Mouse (Mus musculus): ENCODE measurements at regions not wholly inside any gene's neighbourhood (a gene's known extent, or its start where the extent isn't known, plus 50 kb on each side); places are given as distances from the start of the nearest gene placed in this dataset.

- TF ChIP-seq GATA1 (IDR thresholded peaks at IDR 0.05; ENCODE audit: borderline replicate concordance, low read length) (no peak), CTCF (IDR thresholded peaks at IDR 0.05; ENCODE audit: low read depth, low read length) (no peak), POLR2AphosphoS5 (IDR thresholded peaks at IDR 0.05; ENCODE audit: insufficient replicate concordance, low read depth, low read length) (no peak), GATA2 (IDR thresholded peaks at IDR 0.05; ENCODE audit: borderline replicate concordance, low read depth, low read length) (no peak), TAL1 (conservative IDR thresholded peaks at IDR 0.05; ENCODE audit: low read depth, low read length) (no peak)
- Histone ChIP-seq H3K9me3 (replicated peaks) (no peaks in the 10 kb centered on the region), H3K4me1 (ENCODE audit: insufficient read depth, low read depth, low read length) (no peaks in the 10 kb centered on the region), H3K4me3 (ENCODE audit: low read depth, low read length) (no peak overlapping the region), H3K36me3 (replicated peaks) (no peaks in the 10 kb centered on the region), H3K27me3 (ENCODE audit: insufficient read depth, low read length) (0 out of 2 replicates have a peak, but pooled peaks cover 3% of the 10 kb centered on the region)
- no peak for DNase-seq (ENCODE audit: low spot score)
- ATAC-seq (ENCODE audit: extremely low read depth, insufficient number of reproducible peaks, low FRiP score, poor library complexity, severe bottlenecking), result no peak
These were observed 65.4 kb upstream of the Tes start for GRCm38 (mm10) chr6:16999451-17000139.

- 0 out of 2 replicates have a peak, but pooled peaks cover 3% of the 10 kb centered on the region for H3K27me3 ChIP-seq (ENCODE audit: insufficient read depth, low read length)
- DNase-seq (ENCODE audit: low spot score) (no peak), ATAC-seq (ENCODE audit: extremely low read depth, insufficient number of reproducible peaks, low FRiP score, poor library complexity, severe bottlenecking) (no peak)
- no peaks in the 10 kb centered on the region for H3K4me1 ChIP-seq (ENCODE audit: insufficient read depth, low read depth, low read length)
- no peak overlapping the region for H3K4me3 ChIP-seq (ENCODE audit: low read depth, low read length)
- no peaks in the 10 kb centered on the region for H3K9me3 ChIP-seq (replicated peaks)
- no peak for TF ChIP-seq POLR2AphosphoS5 (IDR thresholded peaks at IDR 0.05; ENCODE audit: insufficient replicate concordance, low read depth, low read length)
- TF ChIP-seq GATA2 (IDR thresholded peaks at IDR 0.05; ENCODE audit: borderline replicate concordance, low read depth, low read length), result no peak
- TF ChIP-seq CTCF (IDR thresholded peaks at IDR 0.05; ENCODE audit: low read depth, low read length), result no peak
- TF ChIP-seq TAL1 (conservative IDR thresholded peaks at IDR 0.05; ENCODE audit: low read depth, low read length), result no peak
- no peak for TF ChIP-seq GATA1 (IDR thresholded peaks at IDR 0.05; ENCODE audit: borderline replicate concordance, low read length)
- no peaks in the 10 kb centered on the region for H3K36me3 ChIP-seq (replicated peaks)
These were observed 69.4 kb upstream of the Tes start for GRCm38 (mm10) chr6:16995495-16995936.

DNA sequence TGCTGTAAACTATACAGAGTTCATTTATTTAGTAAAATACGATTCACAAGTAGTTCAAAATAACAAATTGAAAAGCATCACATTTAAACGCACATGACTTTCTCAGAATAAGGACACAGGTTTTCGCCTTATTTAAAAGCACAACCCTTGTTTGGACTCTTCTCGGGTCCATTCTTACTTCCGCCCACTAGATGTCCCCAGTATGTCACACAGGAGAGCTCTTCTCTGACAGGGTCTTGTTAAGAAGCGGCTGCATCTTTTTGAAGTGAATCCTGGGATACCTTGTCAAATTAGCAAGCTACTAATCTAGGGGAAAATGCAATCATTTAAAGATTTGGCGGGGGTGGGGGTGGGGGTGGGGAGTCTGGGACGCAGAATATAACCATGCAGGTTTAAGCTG, 70.2 kb upstream of the Tes start:
- no peaks in the 10 kb centered on the region for H3K9me3 ChIP-seq (replicated peaks)
- H3K4me1 ChIP-seq (ENCODE audit: insufficient read depth, low read depth, low read length), result no peaks in the 10 kb centered on the region
- no peak overlapping the region for H3K4me3 ChIP-seq (ENCODE audit: low read depth, low read length)
- DNase-seq (ENCODE audit: low spot score) (no peak), ATAC-seq (ENCODE audit: extremely low read depth, insufficient number of reproducible peaks, low FRiP score, poor library complexity, severe bottlenecking) (no peak)
- TF ChIP-seq TAL1 (conservative IDR thresholded peaks at IDR 0.05; ENCODE audit: low read depth, low read length) (no peak), GATA1 (IDR thresholded peaks at IDR 0.05; ENCODE audit: borderline replicate concordance, low read length) (no peak), POLR2AphosphoS5 (IDR thresholded peaks at IDR 0.05; ENCODE audit: insufficient replicate concordance, low read depth, low read length) (no peak), CTCF (IDR thresholded peaks at IDR 0.05; ENCODE audit: low read depth, low read length) (no peak), GATA2 (IDR thresholded peaks at IDR 0.05; ENCODE audit: borderline replicate concordance, low read depth, low read length) (no peak)
- H3K27me3 ChIP-seq (ENCODE audit: insufficient read depth, low read length), result 0 out of 2 replicates have a peak, but pooled peaks cover 3% of the 10 kb centered on the region
- H3K36me3 ChIP-seq (replicated peaks), result no peaks in the 10 kb centered on the region

DNA sequence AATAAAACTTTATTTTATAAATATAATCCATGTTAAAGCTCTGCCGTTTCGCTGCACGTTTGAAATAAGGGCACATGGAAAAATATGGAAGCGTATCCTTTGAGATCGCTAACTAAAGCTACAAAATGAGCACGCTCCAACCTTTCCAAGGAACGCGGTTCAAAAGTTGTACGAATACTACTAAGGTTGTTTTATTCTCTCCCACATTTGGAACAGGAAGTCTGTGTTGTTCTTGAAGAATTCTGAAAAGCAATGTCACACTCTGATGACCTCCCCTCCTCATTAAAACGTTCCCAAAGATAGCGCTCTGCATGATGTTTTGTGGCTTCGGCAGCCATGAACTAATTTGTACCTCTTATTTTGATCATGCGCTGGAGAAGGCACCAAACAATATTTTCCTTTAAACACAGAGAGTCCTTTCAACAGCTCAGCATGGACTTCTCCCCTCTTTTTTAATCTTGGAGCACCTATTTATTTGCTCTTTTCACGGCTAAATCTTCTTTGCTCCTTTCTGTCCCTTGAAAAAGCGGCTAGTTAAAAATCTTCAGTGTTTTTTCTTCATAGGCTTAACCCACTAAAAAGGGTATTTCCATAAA, 72.9 kb upstream of the Tes start:
- no peak for DNase-seq (ENCODE audit: low spot score)
- no peak overlapping the region for H3K4me3 ChIP-seq (ENCODE audit: low read depth, low read length)
- ATAC-seq (ENCODE audit: extremely low read depth, insufficient number of reproducible peaks, low FRiP score, poor library complexity, severe bottlenecking), result no peak
- H3K4me1 ChIP-seq (ENCODE audit: insufficient read depth, low read depth, low read length), result no peaks in the 10 kb centered on the region
- H3K27me3 ChIP-seq (ENCODE audit: insufficient read depth, low read length), result 0 out of 2 replicates have a peak, but pooled peaks cover 3% of the 10 kb centered on the region
- H3K36me3 ChIP-seq (replicated peaks), result no peaks in the 10 kb centered on the region
- H3K9me3 ChIP-seq (replicated peaks), result no peaks in the 10 kb centered on the region
- no peak for TF ChIP-seq GATA1 (IDR thresholded peaks at IDR 0.05; ENCODE audit: borderline replicate concordance, low read length)
- TF ChIP-seq TAL1 (conservative IDR thresholded peaks at IDR 0.05; ENCODE audit: low read depth, low read length), result no peak
- no peak for TF ChIP-seq GATA2 (IDR thresholded peaks at IDR 0.05; ENCODE audit: borderline replicate concordance, low read depth, low read length)
- no peak for TF ChIP-seq POLR2AphosphoS5 (IDR thresholded peaks at IDR 0.05; ENCODE audit: insufficient replicate concordance, low read depth, low read length)
- TF ChIP-seq CTCF (IDR thresholded peaks at IDR 0.05; ENCODE audit: low read depth, low read length), result no peak

DNA sequence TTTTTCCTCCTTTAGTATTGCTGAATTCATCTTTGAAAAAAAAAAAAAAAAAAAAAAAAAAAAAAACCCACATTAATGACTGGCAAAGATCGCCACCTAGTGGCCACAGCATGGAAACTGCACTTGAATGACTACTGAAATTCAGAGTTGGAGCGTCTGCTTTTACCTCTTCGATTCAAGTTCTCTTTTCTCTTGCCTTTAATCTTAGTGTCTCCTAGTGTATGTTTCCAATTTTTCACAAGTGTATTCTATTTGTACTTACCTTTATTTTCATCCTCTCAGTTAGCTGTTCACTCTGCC, 79.9 kb upstream of the Tfec start:
- no peak overlapping the region for H3K4me3 ChIP-seq (ENCODE audit: low read depth, low read length)
- H3K9me3 ChIP-seq (replicated peaks), result no peaks in the 10 kb centered on the region
- TF ChIP-seq CTCF (IDR thresholded peaks at IDR 0.05; ENCODE audit: low read depth, low read length) (peak; percentile 53; the same call in 1 of the 2 replicates), GATA2 (IDR thresholded peaks at IDR 0.05; ENCODE audit: borderline replicate concordance, low read depth, low read length) (no peak)
- no peak for ATAC-seq (ENCODE audit: extremely low read depth, insufficient number of reproducible peaks, low FRiP score, poor library complexity, severe bottlenecking)
- H3K4me1 ChIP-seq (ENCODE audit: insufficient read depth, low read depth, low read length), result no peaks in the 10 kb centered on the region
- no peaks in the 10 kb centered on the region for H3K36me3 ChIP-seq (replicated peaks)
- no peak for DNase-seq (ENCODE audit: low spot score)
- no peaks in the 10 kb centered on the region for H3K27me3 ChIP-seq (ENCODE audit: insufficient read depth, low read length)

GRCm38 (mm10) chr6:16977392-16978205, 79.4 kb upstream of the Tfec start:
- H3K36me3 ChIP-seq (replicated peaks), result no peaks in the 10 kb centered on the region
- H3K27me3 ChIP-seq (ENCODE audit: insufficient read depth, low read length), result no peaks in the 10 kb centered on the region
- no peaks in the 10 kb centered on the region for H3K9me3 ChIP-seq (replicated peaks)
- DNase-seq (ENCODE audit: low spot score), result no peak
- no peaks in the 10 kb centered on the region for H3K4me1 ChIP-seq (ENCODE audit: insufficient read depth, low read depth, low read length)
- TF ChIP-seq GATA1 (IDR thresholded peaks at IDR 0.05; ENCODE audit: borderline replicate concordance, low read length) (no peak), GATA2 (IDR thresholded peaks at IDR 0.05; ENCODE audit: borderline replicate concordance, low read depth, low read length) (no peak), CTCF (IDR thresholded peaks at IDR 0.05; ENCODE audit: low read depth, low read length) (no peak), POLR2AphosphoS5 (IDR thresholded peaks at IDR 0.05; ENCODE audit: insufficient replicate concordance, low read depth, low read length) (no peak), TAL1 (conservative IDR thresholded peaks at IDR 0.05; ENCODE audit: low read depth, low read length) (no peak)
- no peak for ATAC-seq (ENCODE audit: extremely low read depth, insufficient number of reproducible peaks, low FRiP score, poor library complexity, severe bottlenecking)
- no peak overlapping the region for H3K4me3 ChIP-seq (ENCODE audit: low read depth, low read length)
